Mouse (Mus musculus): ENCODE measurements around the gene Gemin2.
"Not testable (repeated sequence)": the region's sequence is repeated elsewhere in the genome, so short reads cannot be mapped to it uniquely, and the experiment has no call there.

Gemin2 gene

GRCm38 (mm10) chr12:59013234-59013633, at the start of gene Gemin2:
TSS of gene Gemin2 (plus strand) at chr12:59013393.
- peak; percentile 97 for DNase-seq (ENCODE audit: low read depth, low spot score)

- peak; percentile 62 for DNase-seq (ENCODE audit: low read depth, low spot score)
Measured at GRCm38 (mm10) chr12:58964583-58964982, 48.6 kb upstream of the Gemin2 start.

DNA sequence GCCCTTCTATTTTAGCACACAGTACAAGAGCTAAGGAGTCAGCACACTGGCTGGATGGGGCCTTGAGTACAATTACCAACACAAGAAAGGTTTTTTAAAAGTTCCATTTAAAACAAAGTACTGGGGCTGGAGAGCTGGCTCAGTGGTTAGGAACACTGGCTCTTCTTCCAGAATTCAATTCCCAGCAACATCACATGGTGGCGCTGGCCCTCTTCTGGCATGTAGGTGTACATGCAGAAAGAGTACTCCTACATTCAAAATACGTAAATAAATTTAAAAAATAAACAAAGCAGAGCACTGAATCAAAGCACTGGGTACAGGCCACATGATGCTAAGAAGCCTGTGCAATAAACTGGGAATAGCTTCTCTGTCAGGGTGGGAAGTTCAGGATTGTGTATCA, 36.2 kb upstream of the Gemin2 start:
- no peak for DNase-seq (ENCODE audit: low read depth, low spot score)

GRCm38 (mm10) chr12:58981178-58981661, 32.0 kb upstream of the Gemin2 start:
- not testable (repeated sequence) for DNase-seq (ENCODE audit: low read depth, low spot score)

GRCm38 (mm10) chr12:58985766-58986165, 27.4 kb upstream of the Gemin2 start:
- DNase-seq (ENCODE audit: low read depth, low spot score): no peak

DNA sequence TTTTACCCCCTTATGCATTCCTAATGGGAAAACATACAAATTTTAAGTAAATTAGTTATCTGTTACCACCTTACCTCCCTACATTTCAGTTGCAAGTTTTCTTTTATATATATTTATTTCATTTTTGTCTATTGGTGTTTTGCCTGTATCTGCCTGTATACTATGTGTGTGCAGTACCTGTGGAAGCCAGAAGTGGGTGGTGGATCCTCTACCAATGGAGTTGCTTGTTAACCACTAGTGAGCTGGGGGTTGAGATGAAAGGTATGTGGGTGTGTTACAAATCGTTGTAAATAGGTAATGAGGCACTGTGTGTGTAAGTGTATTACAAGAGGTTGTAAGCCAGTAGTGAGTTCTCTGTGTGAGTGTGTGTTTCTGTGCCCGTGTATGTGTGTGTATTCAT, 2.7 kb upstream of the Gemin2 start:
- DNase-seq (ENCODE audit: low read depth, low spot score): peak; percentile 24

DNA sequence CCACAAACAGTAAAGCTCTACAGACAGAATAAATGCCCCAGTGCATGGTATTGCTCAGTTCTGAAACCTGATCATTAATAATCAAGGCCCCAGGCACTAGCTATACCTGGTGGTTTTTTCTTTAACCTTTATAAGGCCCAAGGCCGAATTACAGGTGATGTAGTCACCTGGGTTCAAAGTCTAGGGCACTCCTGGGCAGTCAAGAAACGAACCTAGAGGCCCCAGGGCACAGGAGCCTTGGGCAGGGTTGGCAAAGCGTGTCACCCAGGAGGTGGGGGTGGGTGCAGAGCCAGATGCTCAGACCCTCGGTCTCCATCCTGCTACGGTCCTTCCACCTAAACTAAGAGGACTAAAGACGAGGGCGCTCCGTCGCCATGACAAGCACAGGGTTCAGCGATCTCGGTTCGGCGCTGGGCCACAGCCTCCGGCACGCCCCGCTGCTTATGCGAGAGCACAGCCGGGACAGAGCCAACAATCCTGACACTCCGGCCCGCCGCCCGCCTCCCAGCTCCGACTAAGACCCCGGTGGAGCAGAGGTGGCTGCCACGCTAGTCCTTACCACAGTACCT, 1.8 kb upstream of the Gemin2 start:
- DNase-seq (ENCODE audit: low read depth, low spot score): no peak

DNA sequence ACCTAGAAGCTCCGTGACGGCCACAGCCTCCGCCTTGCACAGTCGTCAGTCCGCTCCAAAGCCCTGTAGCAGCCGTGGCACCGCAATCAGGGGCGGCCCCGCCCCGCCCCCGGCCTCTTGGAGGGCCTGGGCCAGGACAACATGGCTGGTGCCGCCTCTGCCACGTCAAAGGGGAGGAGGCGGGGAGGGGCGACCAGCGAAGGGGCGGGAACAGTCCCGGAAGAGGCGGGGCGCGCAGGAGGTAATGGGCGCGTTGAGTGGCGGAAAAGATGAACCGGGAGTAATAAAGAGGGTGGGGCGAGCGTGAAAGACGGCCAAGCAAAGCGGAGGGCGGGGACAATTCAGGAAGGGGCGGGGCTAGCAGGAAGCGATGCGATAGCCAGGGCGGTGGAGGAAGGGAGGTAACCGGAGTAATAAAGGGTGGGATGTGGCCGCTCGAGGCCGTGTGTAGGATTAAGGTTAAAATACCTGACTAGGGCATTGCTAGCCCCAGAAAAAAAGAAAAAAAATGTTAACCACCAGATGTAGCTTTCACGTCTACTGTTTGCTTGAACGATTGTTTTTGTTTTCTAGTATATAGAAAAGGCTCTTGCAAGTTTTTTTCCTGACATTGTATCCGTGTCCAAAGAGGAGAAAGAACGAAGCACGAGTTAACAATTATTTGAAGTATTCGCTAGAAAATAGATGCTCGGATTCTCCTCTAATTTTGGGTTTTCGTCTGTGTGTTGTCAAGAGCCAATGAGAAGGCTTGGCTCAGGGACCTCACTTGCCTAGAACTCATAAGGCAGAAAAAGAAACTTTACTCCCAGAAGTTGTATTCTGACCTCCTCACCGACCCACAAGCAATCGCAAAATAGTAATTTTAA, 1.1 kb upstream of the Gemin2 start, which contains the start of gene Sec23a:
Sec23a (minus strand) TSS at position 174 of the 866 bp plus-strand sequence.
- DNase-seq (ENCODE audit: low read depth, low spot score): peak; percentile 99

GRCm38 (mm10) chr12:59012710-59013091, 492 bp upstream of the Gemin2 start:
- DNase-seq (ENCODE audit: low read depth, low spot score): no peak

- DNase-seq (ENCODE audit: low read depth, low spot score): no peak
Measured at GRCm38 (mm10) chr12:59017970-59018369, 4.8 kb downstream of the Gemin2 start.

DNA sequence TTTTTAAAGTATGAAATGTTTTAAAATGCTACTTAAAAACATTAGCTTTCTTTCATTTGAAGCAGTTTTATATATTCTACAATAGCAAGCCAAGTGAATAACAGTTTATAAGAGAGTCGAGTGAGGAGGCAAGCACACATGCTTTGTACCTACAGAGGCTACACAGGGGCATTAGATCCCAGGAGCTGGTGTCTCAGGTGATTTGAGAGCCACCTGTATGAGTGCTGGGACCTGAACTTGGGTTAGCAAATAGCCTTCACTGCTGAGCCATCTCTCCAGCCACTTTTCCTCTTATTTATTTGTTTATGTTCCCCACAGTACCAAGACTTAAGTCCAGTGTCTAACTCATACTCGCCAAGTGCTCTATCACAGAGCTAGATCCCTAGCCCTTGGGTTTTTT, 6.7 kb downstream of the Gemin2 start:
- no peak for DNase-seq (ENCODE audit: low read depth, low spot score)

DNA sequence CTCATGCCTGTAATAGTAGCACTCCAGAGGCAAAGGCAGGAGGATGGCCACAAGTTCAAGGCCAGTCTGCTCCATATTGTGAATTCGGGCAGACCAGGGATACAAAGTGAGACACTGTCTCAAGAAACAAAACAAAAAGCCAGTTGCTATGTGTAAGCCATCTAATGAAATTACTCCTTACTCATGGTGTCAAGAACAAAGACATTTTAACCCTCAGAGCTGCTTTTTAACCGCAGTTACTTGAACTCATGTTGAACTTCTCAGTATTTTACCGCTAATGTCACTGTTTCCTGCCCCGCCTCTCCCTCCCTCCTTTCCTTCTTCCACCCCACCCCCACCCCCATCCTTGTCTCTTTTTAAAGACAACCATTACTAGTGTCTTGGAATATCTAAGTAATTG, 8.1 kb downstream of the Gemin2 start:
- DNase-seq (ENCODE audit: low read depth, low spot score): no peak

- no peak for DNase-seq (ENCODE audit: low read depth, low spot score)
Measured at GRCm38 (mm10) chr12:59032101-59032500, 18.9 kb downstream of the Gemin2 start.

GRCm38 (mm10) chr12:59039162-59039970, 26.2 kb downstream of the Gemin2 start:
- no peak for DNase-seq (ENCODE audit: low read depth, low spot score)

GRCm38 (mm10) chr12:59039971-59040844, 27.0 kb downstream of the Gemin2 start:
- peak; percentile 20 for DNase-seq (ENCODE audit: low read depth, low spot score)

GRCm38 (mm10) chr12:59040851-59041250, 27.7 kb downstream of the Gemin2 start:
- DNase-seq (ENCODE audit: low read depth, low spot score): no peak

- DNase-seq (ENCODE audit: low read depth, low spot score): no peak
Measured at GRCm38 (mm10) chr12:59052470-59052869, 39.3 kb downstream of the Gemin2 start.

DNA sequence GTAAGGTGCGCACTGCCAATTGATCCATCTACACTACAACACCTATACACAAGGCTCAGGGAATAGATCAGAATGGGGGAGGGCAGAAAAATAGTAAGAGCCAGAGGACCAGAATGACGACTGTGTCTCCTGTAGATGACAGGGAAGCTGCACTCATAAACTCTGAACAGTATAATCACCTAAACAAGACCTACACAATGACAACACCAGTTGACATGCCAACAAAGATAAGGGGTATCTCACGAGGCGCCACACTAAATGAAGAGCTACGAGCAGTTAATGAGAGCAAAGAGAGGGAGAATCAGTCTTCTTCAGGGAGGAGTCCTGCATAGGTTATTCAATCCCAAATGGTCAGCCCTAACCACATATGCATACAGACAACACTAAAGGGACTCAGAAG, 40.0 kb downstream of the Gemin2 start:
- DNase-seq (ENCODE audit: low read depth, low spot score): no peak

DNA sequence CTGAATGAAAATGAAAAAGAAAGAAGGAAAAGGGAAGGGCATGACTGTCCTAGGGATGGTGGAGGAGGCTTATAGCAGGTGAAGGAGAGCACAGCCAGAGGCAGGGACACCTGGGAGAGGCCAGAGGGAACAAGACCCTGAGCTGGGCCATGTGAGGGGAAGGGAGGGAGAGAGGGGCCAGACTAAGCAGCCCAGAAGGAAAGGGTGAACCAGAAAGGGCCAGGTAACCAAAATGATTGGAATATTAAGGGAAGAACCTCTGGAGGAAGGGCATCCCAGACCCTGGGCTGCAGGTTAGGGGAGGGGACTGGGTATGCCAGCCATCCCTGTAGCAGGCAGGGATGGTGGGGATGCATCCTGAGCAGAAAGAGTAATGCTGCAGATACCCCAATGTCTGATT, 40.8 kb downstream of the Gemin2 start:
- DNase-seq (ENCODE audit: low read depth, low spot score): no peak

GRCm38 (mm10) chr12:59055196-59055850, 42.1 kb downstream of the Gemin2 start:
- no peak for DNase-seq (ENCODE audit: low read depth, low spot score)

GRCm38 (mm10) chr12:59056222-59056621, 43.0 kb downstream of the Gemin2 start:
- no peak for DNase-seq (ENCODE audit: low read depth, low spot score)

Data from brain, adult 2 months (tissue).